Mouse (Mus musculus) heart, postnatal 0 days (tissue): ENCODE results near the gene Mapk9.

Source experiments
- CTCF ChIP-seq: IDR thresholded peaks from 2 replicates; pipeline ENCODE4 v1.5.1; 2016; ENCODE audit warnings: antibody characterized with exemption, control low read depth, low read depth
- EP300 ChIP-seq: IDR thresholded peaks from 2 replicates; pipeline ENCODE4 v1.6.1; 2016; ENCODE audit warnings: antibody characterized with exemption, low read depth

DNA sequence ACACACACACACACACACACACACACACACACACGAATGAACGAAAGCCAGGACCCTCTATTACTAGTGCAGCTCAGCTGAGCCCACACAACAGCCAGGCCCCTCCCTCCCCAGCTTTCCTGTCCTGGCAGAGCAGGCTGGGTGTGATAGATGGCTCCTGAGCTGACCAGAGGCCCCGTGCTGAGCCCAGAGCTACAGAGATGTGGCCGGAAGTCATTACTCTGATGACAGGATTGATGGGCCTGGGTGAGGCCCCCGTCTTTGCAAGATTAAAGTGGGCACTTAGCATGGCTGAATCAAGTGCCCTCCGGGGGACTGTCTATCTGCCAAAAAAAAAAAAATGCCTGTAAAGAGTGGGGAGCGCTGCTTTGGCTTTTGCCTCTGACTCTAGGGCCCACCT, 85.3 kb downstream of the Mapk9 start:
- TF ChIP-seq CTCF, result no peak
- TF ChIP-seq EP300, result no peak
